Mouse (Mus musculus) CD4-positive, CD25-positive, alpha-beta regulatory T cell, adult 2 months (primary cell): ENCODE results near the gene Arid1b.
"Not testable (repeated sequence)": the region's sequence is repeated elsewhere in the genome, so short reads cannot be mapped to it uniquely, and the experiment has no call there.

Source experiments
- DNase-seq: peaks from one replicate; pipeline ENCODE4 v3.0.0-alpha.2; 2012; ENCODE audit warnings: low read depth, low spot score

Arid1b gene

GRCm38 (mm10) chr17:5085942-5086341, 91.8 kb downstream of the Arid1b start:
- DNase-seq, result no peak

GRCm38 (mm10) chr17:5088241-5088640, 94.1 kb downstream of the Arid1b start:
- not testable (repeated sequence) for DNase-seq

- DNase-seq, result peak; percentile 38
Observed at GRCm38 (mm10) chr17:5088822-5089221, 94.7 kb downstream of the Arid1b start.

- DNase-seq, result peak; percentile 76
Observed at GRCm38 (mm10) chr17:5089541-5089940, 95.4 kb downstream of the Arid1b start.

- peak; percentile 57 for DNase-seq
Observed at GRCm38 (mm10) chr17:5091490-5091889, 97.4 kb downstream of the Arid1b start.

- no peak for DNase-seq
Observed at GRCm38 (mm10) chr17:5091934-5092333, 97.8 kb downstream of the Arid1b start.

GRCm38 (mm10) chr17:5093343-5093742, 99.2 kb downstream of the Arid1b start:
- DNase-seq, result peak; percentile 51

- DNase-seq, result no peak
Observed at GRCm38 (mm10) chr17:5094636-5095035, 100.5 kb downstream of the Arid1b start.

GRCm38 (mm10) chr17:5095741-5096140, 101.6 kb downstream of the Arid1b start:
- no peak for DNase-seq

GRCm38 (mm10) chr17:5097046-5097445, 102.9 kb downstream of the Arid1b start:
- no peak for DNase-seq

- DNase-seq, result no peak
Observed at GRCm38 (mm10) chr17:5097545-5098475, 103.7 kb downstream of the Arid1b start.

GRCm38 (mm10) chr17:5098727-5099126, 104.6 kb downstream of the Arid1b start:
- no peak for DNase-seq

GRCm38 (mm10) chr17:5099238-5099637, 105.1 kb downstream of the Arid1b start:
- no peak for DNase-seq

- no peak for DNase-seq
Observed at GRCm38 (mm10) chr17:5101157-5101556, 107.0 kb downstream of the Arid1b start.

GRCm38 (mm10) chr17:5101887-5102286, 107.8 kb downstream of the Arid1b start:
- DNase-seq, result no peak

GRCm38 (mm10) chr17:5105746-5106145, 111.6 kb downstream of the Arid1b start:
- no peak for DNase-seq

- DNase-seq, result no peak
Observed at GRCm38 (mm10) chr17:5106263-5107195, 112.4 kb downstream of the Arid1b start.

- DNase-seq, result no peak
Observed at GRCm38 (mm10) chr17:5107501-5107900, 113.4 kb downstream of the Arid1b start.

- DNase-seq, result no peak
Observed at GRCm38 (mm10) chr17:5108022-5108421, 113.9 kb downstream of the Arid1b start.

GRCm38 (mm10) chr17:5108546-5109142, 114.5 kb downstream of the Arid1b start:
- DNase-seq, result no peak

- DNase-seq, result no peak
Observed at GRCm38 (mm10) chr17:5109343-5109742, 115.2 kb downstream of the Arid1b start.

- DNase-seq, result no peak
Observed at GRCm38 (mm10) chr17:5110159-5110558, 116.0 kb downstream of the Arid1b start.
